Comparison of ENCODE assay signal across 10 mouse cellular contexts in genomic region chr10:77097890-77098200, GRCm38 (mm10).
DNase-seq lines count a peak whose midpoint lies in the region; ATAC-seq and TF ChIP-seq lines count a peak whose summit lies in the region.
"Had no signal": no experiment of that assay in that cellular context is flagged by ENCODE, and none has a peak within 500 bp of the region (broad histone marks: within the 10 kb centered on the region; RNA-seq: fewer than 3 reads in every experiment).

No protein-coding gene starts in this region.

- no peak overlapping the region for H3K9ac ChIP-seq in hindbrain, postnatal 0 days (replicated peaks; ENCODE audit: low read length)
- H3K9ac ChIP-seq in hindbrain, embryonic 12.5 days, result no peak overlapping the region
- H3K9ac ChIP-seq in intestine, embryonic 15.5 days, result no peak overlapping the region
- H3K9ac ChIP-seq: neural tube, embryonic 13.5 days had no signal

- no peak for TF ChIP-seq CTCF in hindbrain, postnatal 0 days (IDR thresholded peaks at IDR 0.05; ENCODE audit: low read depth)

- H3K4me2 ChIP-seq in hindbrain, postnatal 0 days (ENCODE audit: low read depth, low read length), result no peak overlapping the region
- H3K4me2 ChIP-seq in hindbrain, embryonic 12.5 days (replicated peaks), result no peak overlapping the region
- H3K4me2 ChIP-seq in intestine, embryonic 15.5 days (replicated peaks), result no peak overlapping the region
- H3K4me2 ChIP-seq: neural tube, embryonic 13.5 days had no signal

- no peaks in the 10 kb centered on the region for H3K27me3 ChIP-seq in hindbrain, postnatal 0 days (ENCODE audit: insufficient read depth, low read length)
- H3K27me3 ChIP-seq in hindbrain, embryonic 12.5 days, result no peaks in the 10 kb centered on the region
- no peaks in the 10 kb centered on the region for H3K27me3 ChIP-seq in intestine, embryonic 15.5 days (replicated peaks)
- H3K27me3 ChIP-seq: neural tube, embryonic 13.5 days had no signal

- DNase-seq in hindbrain, postnatal 0 days (ENCODE audit: low spot score), result no peak
- DNase-seq in 3134 (ENCODE audit: extremely low read depth, insufficient read length, low spot score) (peak; percentile 70), adipocyte (ENCODE audit: low spot score) (peak; percentile 46)
- DNase-seq in right cerebral cortex, postnatal 14 days, result no peak
- no peak for DNase-seq in cerebellum, adult 11-12 months

- no peak overlapping the region for H3K27ac ChIP-seq in hindbrain, postnatal 0 days
- no peak overlapping the region for H3K27ac ChIP-seq in hindbrain, embryonic 12.5 days
- H3K27ac ChIP-seq in intestine, embryonic 15.5 days, result 0 out of 2 replicates have a peak overlapping the region, but pooled peaks have one; percentile 40
- H3K27ac ChIP-seq: neural tube, embryonic 13.5 days had no signal

- 0 out of 2 replicates have a peak, but pooled peaks have one; percentile 49 for ATAC-seq in hindbrain, postnatal 0 days
- ATAC-seq in hindbrain, embryonic 12.5 days (ENCODE audit: low FRiP score), result no peak
- peak; percentile 45; the same call in 1 of the 2 replicates for ATAC-seq in intestine, embryonic 15.5 days
- no peak for ATAC-seq in inflammation-experienced regulatory T-cells, adult 6 months
- ATAC-seq: forebrain, embryonic 16.5 days had no signal

- H3K4me3 ChIP-seq in hindbrain, postnatal 0 days (ENCODE audit: low read length), result no peak overlapping the region
- no peak overlapping the region for H3K4me3 ChIP-seq in hindbrain, embryonic 12.5 days
- H3K4me3 ChIP-seq in intestine, embryonic 15.5 days (replicated peaks), result no peak overlapping the region
- H3K4me3 ChIP-seq: neural tube, embryonic 13.5 days had no signal

- H3K36me3 ChIP-seq in hindbrain, postnatal 0 days (ENCODE audit: insufficient read depth, low read length), result no peaks in the 10 kb centered on the region
- H3K36me3 ChIP-seq in hindbrain, embryonic 12.5 days, result 0 out of 2 replicates have a peak, but pooled peaks cover 2% of the 10 kb centered on the region
- H3K36me3 ChIP-seq in intestine, embryonic 15.5 days, result no peaks in the 10 kb centered on the region

- H3K4me1 ChIP-seq in hindbrain, postnatal 0 days (ENCODE audit: insufficient read depth, low read length), result 0 out of 2 replicates have a peak, but pooled peaks cover 5% of the 10 kb centered on the region
- H3K4me1 ChIP-seq in hindbrain, embryonic 12.5 days, result peaks cover 11% of the 10 kb centered on the region
- peaks cover 7% of the 10 kb centered on the region; the same call in 1 of the 2 replicates for H3K4me1 ChIP-seq in intestine, embryonic 15.5 days (replicated peaks)

- WGBS in hindbrain, postnatal 0 days, result 73% methylated on average over 4 of the region's 4 CpGs
- WGBS in hindbrain, embryonic 12.5 days, result 89% methylated on average over 4 of the region's 4 CpGs
- 78% methylated on average over 4 of the region's 4 CpGs for WGBS in intestine, embryonic 15.5 days

- no peaks in the 10 kb centered on the region for H3K9me3 ChIP-seq in hindbrain, postnatal 0 days (ENCODE audit: low read length)
- H3K9me3 ChIP-seq in hindbrain, embryonic 12.5 days (replicated peaks), result peaks cover 3% of the 10 kb centered on the region; the same call in 1 of the 2 replicates
- H3K9me3 ChIP-seq in intestine, embryonic 15.5 days, result no peaks in the 10 kb centered on the region

Comparison
In these comparisons a context has a peak if more than half of its experiments do, and no peak if none do; other contexts are left out.
1. ATAC-seq: peak in hindbrain, postnatal 0 days (single experiment) and intestine, embryonic 15.5 days (single experiment); none in hindbrain, embryonic 12.5 days (single experiment) and inflammation-experienced regulatory T-cells, adult 6 months (single experiment).
2. DNase-seq: peak in 3134 (single experiment) and adipocyte (single experiment); none in hindbrain, postnatal 0 days (single experiment), right cerebral cortex, postnatal 14 days (single experiment) and cerebellum, adult 11-12 months (single experiment).